Mouse (Mus musculus): ENCODE measurements at regions not wholly inside any gene's neighbourhood (a gene's known extent, or its start where the extent isn't known, plus 50 kb on each side); places are given as distances from the start of the nearest gene placed in this dataset.
"Not testable (repeated sequence)": the region's sequence is repeated elsewhere in the genome, so short reads cannot be mapped to it uniquely, and the experiment has no call there.

DNA sequence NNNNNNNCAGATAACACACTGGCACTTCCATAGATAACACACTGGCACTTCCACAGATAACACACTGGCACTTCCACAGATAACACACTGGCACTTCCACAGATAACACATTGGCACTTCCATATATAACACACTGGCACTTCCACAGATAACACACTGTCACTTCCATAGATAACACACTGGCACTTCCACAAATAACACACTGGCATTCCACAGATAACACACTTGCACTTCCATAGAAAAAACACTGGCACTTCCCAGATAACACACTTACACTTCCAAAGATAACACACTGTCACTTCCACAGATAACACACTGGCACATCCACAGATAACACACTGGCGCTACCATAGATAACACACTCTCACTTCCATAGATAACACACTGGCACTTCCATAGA, 105.7 kb upstream of the Afdn start:
- TF ChIP-seq CTCF (IDR thresholded peaks at IDR 0.05; ENCODE audit: borderline replicate concordance, control insufficient read depth, extremely low read depth, insufficient read depth, low read length, poor library complexity); POLR2A (IDR thresholded peaks at IDR 0.05; ENCODE audit: control insufficient read depth, extremely low read depth, insufficient read depth, low read length, poor library complexity): not testable (repeated sequence)
